Mouse (Mus musculus): ENCODE results near the gene Ski. TPM values are rescaled to one million over a fixed set of nuclear protein-coding genes. Genes with fewer than 3 reads are reported as not detected.

The Ski gene
- polyA plus RNA-seq, 1 experiment from 2014 or later = 22.6 TPM

GRCm38 (mm10) chr4:155178981-155179512 lies 43.3 kb downstream of the Ski start:
- Histone ChIP-seq H3K4me2 (replicated peaks; ENCODE audit: low read depth, low read length) (peak overlapping the region; percentile 36), H3K9ac (replicated peaks; ENCODE audit: low read depth) (no peak overlapping the region), H3K9me3 (ENCODE audit: low read length) (no peaks in the 10 kb centered on the region), H3K4me3 (ENCODE audit: low read depth, low read length) (no peak overlapping the region), H3K4me1 (ENCODE audit: insufficient read depth, low read depth, low read length) (peaks cover 56% of the 10 kb centered on the region; the same call in 1 of the 2 replicates), H3K27me3 (replicated peaks; ENCODE audit: insufficient read depth, low read length) (no peaks in the 10 kb centered on the region), H3K27ac (ENCODE audit: low read length) (peak overlapping the region; percentile 92), H3K36me3 (ENCODE audit: insufficient read depth, low read length) (no peaks in the 10 kb centered on the region)
- no peak for TF ChIP-seq CTCF (IDR thresholded peaks at IDR 0.05)
- DNase-seq (ENCODE audit: low spot score) (peak; percentile 78), ATAC-seq (peak; percentile 45)
- 26% methylated on average over 3 of the region's 3 CpGs for whole genome bisulfite sequencing

GRCm38 (mm10) chr4:155178274-155178673 lies 44.1 kb downstream of the Ski start:
- peak; percentile 94 for DNase-seq (ENCODE audit: low spot score)
- H3K4me3 ChIP-seq (ENCODE audit: low read depth, low read length) = no peak overlapping the region
- WGBS = 3% methylated on average over 6 of the region's 6 CpGs
- peak overlapping the region; percentile 36 for H3K4me2 ChIP-seq (replicated peaks; ENCODE audit: low read depth, low read length)
- no peaks in the 10 kb centered on the region for H3K27me3 ChIP-seq (replicated peaks; ENCODE audit: insufficient read depth, low read length)
- peaks cover 57% of the 10 kb centered on the region for H3K4me1 ChIP-seq (ENCODE audit: insufficient read depth, low read depth, low read length)
- peak overlapping the region; percentile 92 for H3K27ac ChIP-seq (ENCODE audit: low read length)
- ATAC-seq = peak; percentile 77
- H3K36me3 ChIP-seq (ENCODE audit: insufficient read depth, low read length) = no peaks in the 10 kb centered on the region
- no peaks in the 10 kb centered on the region for H3K9me3 ChIP-seq (ENCODE audit: low read length)
- H3K9ac ChIP-seq (replicated peaks; ENCODE audit: low read depth) = no peak overlapping the region
- TF ChIP-seq EP300 (IDR thresholded peaks at IDR 0.05) (peak; percentile 97), CTCF (IDR thresholded peaks at IDR 0.05) (no peak)

- Histone ChIP-seq H3K4me3 (ENCODE audit: low read depth, low read length) (no peak overlapping the region), H3K9ac (replicated peaks; ENCODE audit: low read depth) (no peak overlapping the region), H3K36me3 (ENCODE audit: insufficient read depth, low read length) (no peaks in the 10 kb centered on the region), H3K9me3 (ENCODE audit: low read length) (no peaks in the 10 kb centered on the region), H3K4me1 (ENCODE audit: insufficient read depth, low read depth, low read length) (peaks cover 78% of the 10 kb centered on the region), H3K27ac (ENCODE audit: low read length) (0 out of 2 replicates have a peak overlapping the region, but pooled peaks have one; percentile 40), H3K4me2 (replicated peaks; ENCODE audit: low read depth, low read length) (no peak overlapping the region), H3K27me3 (replicated peaks; ENCODE audit: insufficient read depth, low read length) (no peaks in the 10 kb centered on the region)
- 36% methylated on average over 3 of the region's 3 CpGs for WGBS
- TF ChIP-seq EP300 (IDR thresholded peaks at IDR 0.05) (no peak), CTCF (IDR thresholded peaks at IDR 0.05) (no peak)
- DNase-seq (ENCODE audit: low spot score) = no peak
- ATAC-seq = no peak
Measured at GRCm38 (mm10) chr4:155176210-155176609, 46.2 kb downstream of the Ski start.

GRCm38 (mm10) chr4:155173822-155174785 lies 48.3 kb downstream of the Ski start:
- H3K4me1 ChIP-seq (ENCODE audit: insufficient read depth, low read depth, low read length) = peaks cover 77% of the 10 kb centered on the region
- WGBS = 20% methylated on average over 17 of the region's 17 CpGs
- H3K36me3 ChIP-seq (ENCODE audit: insufficient read depth, low read length) = no peaks in the 10 kb centered on the region
- ATAC-seq (peak; percentile 0; the same call in 1 of the 2 replicates), DNase-seq (ENCODE audit: low spot score) (no peak)
- H3K4me2 ChIP-seq (replicated peaks; ENCODE audit: low read depth, low read length) = peak overlapping the region; percentile 25; the same call in 1 of the 2 replicates
- peak overlapping the region; percentile 95 for H3K27ac ChIP-seq (ENCODE audit: low read length)
- H3K9me3 ChIP-seq (ENCODE audit: low read length) = no peaks in the 10 kb centered on the region
- no peaks in the 10 kb centered on the region for H3K27me3 ChIP-seq (replicated peaks; ENCODE audit: insufficient read depth, low read length)
- no peak overlapping the region for H3K9ac ChIP-seq (replicated peaks; ENCODE audit: low read depth)
- H3K4me3 ChIP-seq (ENCODE audit: low read depth, low read length) = no peak overlapping the region
- TF ChIP-seq EP300 (IDR thresholded peaks at IDR 0.05) (no peak), CTCF (IDR thresholded peaks at IDR 0.05) (peak; percentile 10; the same call in 1 of the 2 replicates)

- H3K9ac ChIP-seq (replicated peaks; ENCODE audit: low read depth) = peak overlapping the region; percentile 29; the same call in 1 of the 2 replicates
- no peak overlapping the region for H3K4me3 ChIP-seq (ENCODE audit: low read depth, low read length)
- peak; percentile 99 for DNase-seq (ENCODE audit: low spot score)
- ATAC-seq = peak; percentile 94
- peak overlapping the region; percentile 36 for H3K4me2 ChIP-seq (replicated peaks; ENCODE audit: low read depth, low read length)
- no peaks in the 10 kb centered on the region for H3K36me3 ChIP-seq (ENCODE audit: insufficient read depth, low read length)
- H3K27ac ChIP-seq (ENCODE audit: low read length) = peak overlapping the region; percentile 95
- peaks cover 71% of the 10 kb centered on the region for H3K4me1 ChIP-seq (ENCODE audit: insufficient read depth, low read depth, low read length)
- TF ChIP-seq EP300 (IDR thresholded peaks at IDR 0.05) = peak; percentile 98
- no peak for TF ChIP-seq CTCF (IDR thresholded peaks at IDR 0.05)
- H3K9me3 ChIP-seq (ENCODE audit: low read length) = no peaks in the 10 kb centered on the region
- H3K27me3 ChIP-seq (replicated peaks; ENCODE audit: insufficient read depth, low read length) = no peaks in the 10 kb centered on the region
- WGBS = 16% methylated on average over 21 of the region's 21 CpGs
Measured at GRCm38 (mm10) chr4:155172909-155173821, 49.2 kb downstream of the Ski start.
